Mouse (Mus musculus) regulatory T cell (primary cell): ENCODE measurements at regions not wholly inside any gene's neighbourhood (a gene's known extent, or its start where the extent isn't known, plus 50 kb on each side); places are given as distances from the start of the nearest gene placed in this dataset.

Source experiments
- in situ Hi-C: fragments of 300-600 bp; cut with MboI, MseI; formaldehyde crosslinking; loops from one replicate; pipeline ENCODE4 v1.15.1; 2025; ENCODE audit warnings: high pct_unique_total_duplicates

- in situ Hi-C loops: no loop called here
Observed at GRCm38 (mm10) chr1:142605224-142605623, 1035.2 kb upstream of the B3galt2 start.

- in situ Hi-C loops: no loop called here
Observed at GRCm38 (mm10) chr1:142606082-142606481, 1034.4 kb upstream of the B3galt2 start.

GRCm38 (mm10) chr1:142621464-142621863 lies 1019.0 kb upstream of the B3galt2 start:
- in situ Hi-C loops: no loop called here

GRCm38 (mm10) chr1:142624303-142624702 lies 1016.2 kb upstream of the B3galt2 start:
- in situ Hi-C loops: no loop called here

GRCm38 (mm10) chr1:142655289-142655688 lies 985.2 kb upstream of the B3galt2 start:
- in situ Hi-C loops: no loop called here

GRCm38 (mm10) chr1:142665262-142665661 lies 975.2 kb upstream of the B3galt2 start:
- in situ Hi-C loops: no loop called here

GRCm38 (mm10) chr1:142679917-142680316 lies 960.5 kb upstream of the B3galt2 start:
- in situ Hi-C loops: no loop called here

- in situ Hi-C loops: no loop called here
Observed at GRCm38 (mm10) chr1:142688828-142689227, 951.6 kb upstream of the B3galt2 start.

- in situ Hi-C loops: no loop called here
Observed at GRCm38 (mm10) chr1:142695179-142695578, 945.3 kb upstream of the B3galt2 start.

GRCm38 (mm10) chr1:142708263-142708662 lies 932.2 kb upstream of the B3galt2 start:
- in situ Hi-C loops: loop anchor here (10.0 kb wide), 1 partner anchor 1833 kb away; no protein-coding TSS in a partner anchor

- in situ Hi-C loops: no loop called here
Observed at GRCm38 (mm10) chr1:142730259-142730658, 910.2 kb upstream of the B3galt2 start.

GRCm38 (mm10) chr1:142734108-142734507 lies 906.4 kb upstream of the B3galt2 start:
- in situ Hi-C loops: no loop called here

- in situ Hi-C loops: no loop called here
Observed at GRCm38 (mm10) chr1:142738376-142738775, 902.1 kb upstream of the B3galt2 start.

GRCm38 (mm10) chr1:142742307-142742706 lies 898.2 kb upstream of the B3galt2 start:
- in situ Hi-C loops: no loop called here

- in situ Hi-C loops: no loop called here
Observed at GRCm38 (mm10) chr1:142771010-142771409, 869.5 kb upstream of the B3galt2 start.
